Mouse (Mus musculus) olfactory bulb, adult 2 months (tissue): ENCODE data around the gene Gatm.

Source experiments
- CTCF ChIP-seq: fragments of 200-500 bp; IDR thresholded peaks from 2 replicates; pipeline ENCODE4 v1.5.1; 2012; ENCODE audit warnings: low read depth, mild to moderate bottlenecking, low read length, moderate library complexity; ENCODE audit not compliant: insufficient read depth
- POLR2A ChIP-seq: fragments of 200-500 bp; IDR thresholded peaks from 2 replicates; pipeline ENCODE4 v1.6.1; 2012; ENCODE audit warnings: mild to moderate bottlenecking, low read depth, low read length, moderate library complexity; ENCODE audit not compliant: insufficient read depth

DNA sequence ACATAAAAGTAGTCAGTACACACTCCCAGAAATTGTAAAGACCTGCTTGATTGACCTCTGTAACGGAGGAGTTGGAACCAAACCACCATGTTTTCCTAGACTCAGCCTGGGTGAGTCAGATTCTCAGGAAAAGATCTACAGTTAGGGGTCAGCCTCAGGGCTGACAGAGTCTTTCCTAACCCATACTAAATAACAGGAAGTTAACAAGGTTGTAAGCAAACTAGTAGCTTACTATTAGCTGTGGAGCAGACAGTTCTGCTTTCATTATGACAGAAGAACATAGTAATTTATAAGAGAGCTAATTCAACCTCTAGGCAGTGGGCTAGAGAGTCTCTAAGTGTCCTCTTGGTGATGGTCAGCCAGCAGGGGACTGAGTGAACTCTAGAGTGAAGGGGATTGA, 38.7 kb downstream of the Gatm start:
- TF ChIP-seq CTCF = no peak
- TF ChIP-seq POLR2A = no peak
